Mouse (Mus musculus) heart, adult 2 months (tissue): ENCODE measurements at regions not wholly inside any gene's neighbourhood (a gene's known extent, or its start where the extent isn't known, plus 50 kb on each side); places are given as distances from the start of the nearest gene placed in this dataset.
A peak's percentile ranks its signal among the peaks of the same experiment; 100 is the strongest.

Experiments
- DNase-seq, 2 experiments: peaks; one replicate each; pipeline ENCODE4 v3.0.0; 2021
- H3K27ac ChIP-seq: fragments of 200-600 bp; 2 replicates; pipeline ENCODE4 v1.8.1; 2022
- H3K27me3 ChIP-seq: fragments of 200-500 bp; 2 replicates; pipeline ENCODE4 v1.6.1; 2012; ENCODE audit warnings: mild to moderate bottlenecking, low read length, inconsistent platforms, mixed read lengths; ENCODE audit not compliant: control insufficient read depth, insufficient read depth
- H3K36me3 ChIP-seq: fragments of 200-500 bp; 2 replicates; pipeline ENCODE4 v1.6.1; 2012; ENCODE audit warnings: low read length, inconsistent platforms; ENCODE audit not compliant: control insufficient read depth, insufficient read depth
- H3K4me1 ChIP-seq: fragments of 200-500 bp; 2 replicates; pipeline ENCODE4 v1.6.1; 2011; ENCODE audit warnings: low read length; ENCODE audit not compliant: control insufficient read depth, insufficient read depth
- H3K4me3 ChIP-seq: fragments of 200-600 bp; 2 replicates; pipeline ENCODE4 v1.8.1; 2022
- H3K79me2 ChIP-seq: fragments of 200-500 bp; replicated peaks from 2 replicates; pipeline ENCODE4 v1.6.1; 2012; ENCODE audit warnings: mild to moderate bottlenecking, inconsistent platforms, low read length, moderate library complexity, mixed read lengths; ENCODE audit not compliant: control insufficient read depth, insufficient read depth
- H3K9ac ChIP-seq: fragments of 200-500 bp; 2 replicates; pipeline ENCODE4 v1.6.1; 2012; ENCODE audit warnings: low read depth, mild to moderate bottlenecking, control low read depth, inconsistent platforms, low read length, mixed read lengths
- CTCF ChIP-seq: fragments of 200-600 bp; IDR thresholded peaks from 2 replicates; pipeline ENCODE4 v1.8.1; 2022; ENCODE audit warnings: antibody characterized with exemption, mild to moderate bottlenecking, moderate library complexity
- EP300 ChIP-seq: fragments of 200-500 bp; IDR thresholded peaks from 2 replicates; pipeline ENCODE4 v1.6.1; 2011; ENCODE audit warnings: low read depth, low read length, control low read depth; ENCODE audit not compliant: insufficient read depth
- POLR2A ChIP-seq: fragments of 200-500 bp; IDR thresholded peaks from 2 replicates; pipeline ENCODE4 v1.6.1; 2011; ENCODE audit warnings: mild to moderate bottlenecking, low read depth, low read length, control low read depth; ENCODE audit not compliant: insufficient read depth
- WGBS: fragments of 180-500 bp; shearing (Covaris S2); methylation state at CpG from one replicate; pipeline ENCODE4 v1.1.7; 2018; 5-methylcytosine and 5-hydroxymethylcytosine counted together
- intact Hi-C: fragments of 180-260 bp; cut with DNase I; formaldehyde crosslinking; loops from one replicate; pipeline ENCODE4 v1.15.1; 2025

DNA sequence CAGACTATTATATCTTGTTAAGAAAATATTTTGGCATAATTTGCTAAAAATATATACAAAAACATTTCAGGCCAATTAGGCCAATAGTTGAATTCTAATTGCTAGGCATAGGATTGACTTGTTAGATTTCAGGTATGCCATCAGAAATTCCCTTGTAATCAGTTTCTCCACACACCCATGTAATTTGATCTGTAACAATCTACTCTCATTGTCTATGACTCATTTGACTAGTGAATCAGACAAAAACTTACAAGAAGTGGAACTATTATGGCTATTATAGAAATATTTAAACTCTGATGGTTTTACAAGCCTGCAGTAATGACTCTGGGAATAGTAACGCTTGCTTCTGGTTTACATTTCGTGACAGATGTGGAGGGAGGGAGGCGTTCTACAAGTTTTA, 338.9 kb upstream of the Ptbp2 start:
- no peak overlapping the region for H3K27ac ChIP-seq
- no peaks in the 10 kb centered on the region for H3K4me1 ChIP-seq
- intact Hi-C loops: no loop called here
- H3K4me3 ChIP-seq: no peak overlapping the region
- H3K79me2 ChIP-seq: no peaks in the 10 kb centered on the region
- TF ChIP-seq EP300: no peak
- no peak for TF ChIP-seq POLR2A
- TF ChIP-seq CTCF: no peak
- H3K36me3 ChIP-seq: no peaks in the 10 kb centered on the region
- H3K27me3 ChIP-seq: no peaks in the 10 kb centered on the region
- no peak overlapping the region for H3K9ac ChIP-seq
- 83% methylated on average over 3 of the region's 3 CpGs for WGBS
- no peak for DNase-seq

DNA sequence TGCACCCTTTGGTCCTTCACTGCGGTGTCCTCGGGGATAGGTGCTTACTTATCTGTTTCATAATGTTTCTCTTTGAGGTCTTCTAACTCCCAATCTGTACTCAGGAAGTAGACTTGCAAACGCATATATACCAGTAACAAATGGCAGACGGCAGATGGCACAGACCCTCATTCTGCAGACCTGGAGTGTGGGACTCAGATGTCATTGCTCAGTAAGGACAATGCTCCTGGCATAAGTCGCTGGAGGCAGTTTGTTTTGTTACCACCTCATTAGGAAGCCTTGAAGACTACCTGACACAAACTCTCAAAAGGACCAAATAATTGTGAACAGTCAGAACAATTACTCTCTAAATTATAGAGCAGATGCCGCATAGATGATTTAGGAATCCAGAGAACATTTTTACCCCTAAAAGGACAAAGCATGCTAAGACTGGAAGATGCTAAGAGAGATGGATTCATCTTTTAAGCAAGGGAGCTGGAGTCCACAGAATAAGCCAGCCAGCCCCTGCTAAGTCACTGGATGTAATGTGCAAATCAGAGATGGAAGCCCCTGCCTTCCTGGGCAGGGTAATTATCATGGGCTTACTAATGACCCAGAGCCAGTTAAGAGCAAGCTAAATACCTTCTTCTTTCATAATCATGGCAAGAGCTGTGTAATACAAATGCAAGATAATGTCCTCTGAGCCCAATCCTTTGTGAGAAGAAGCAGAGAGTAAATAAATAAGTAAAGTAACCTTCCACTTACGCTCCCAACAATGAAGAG, 299.1 kb upstream of the Ptbp2 start:
- Histone ChIP-seq H3K27ac (no peak overlapping the region), H3K4me3 (no peak overlapping the region), H3K36me3 (no peaks in the 10 kb centered on the region), H3K4me1 (no peaks in the 10 kb centered on the region), H3K27me3 (no peaks in the 10 kb centered on the region), H3K79me2 (no peaks in the 10 kb centered on the region), H3K9ac (no peak overlapping the region)
- TF ChIP-seq EP300 (no peak), POLR2A (no peak), CTCF (no peak)
- WGBS: 76% methylated on average over 7 of the region's 7 CpGs
- no peak for DNase-seq
- intact Hi-C loops: no loop called here

- Histone ChIP-seq H3K36me3 (no peaks in the 10 kb centered on the region), H3K4me1 (no peaks in the 10 kb centered on the region), H3K27ac (no peak overlapping the region), H3K27me3 (no peaks in the 10 kb centered on the region), H3K9ac (no peak overlapping the region), H3K79me2 (no peaks in the 10 kb centered on the region), H3K4me3 (no peak overlapping the region)
- no peak for TF ChIP-seq POLR2A
- no peak for TF ChIP-seq CTCF
- no peak for TF ChIP-seq EP300
- 32% methylated on average over 1 of the region's 1 CpGs for WGBS
- intact Hi-C loops: no loop called here
- no peak for DNase-seq
These were observed 289.3 kb upstream of the Ptbp2 start for GRCm38 (mm10) chr3:120073528-120073927.

- Histone ChIP-seq H3K27me3 (no peaks in the 10 kb centered on the region), H3K9ac (no peak overlapping the region), H3K4me3 (no peak overlapping the region), H3K79me2 (no peaks in the 10 kb centered on the region), H3K4me1 (no peaks in the 10 kb centered on the region; the same call in 1 of the 2 replicates), H3K27ac (no peak overlapping the region; the same call in 1 of the 2 replicates), H3K36me3 (no peaks in the 10 kb centered on the region)
- TF ChIP-seq POLR2A (no peak), EP300 (no peak), CTCF (no peak)
- whole genome bisulfite sequencing: 69% methylated on average over 6 of the region's 6 CpGs
- DNase-seq: peak; percentile 18 to 49
- intact Hi-C loops: no loop called here
These were observed 281.4 kb upstream of the Ptbp2 start for GRCm38 (mm10) chr3:120065714-120066113.

GRCm38 (mm10) chr3:120064854-120065480, 280.7 kb upstream of the Ptbp2 start:
- 28% methylated on average over 5 of the region's 5 CpGs for whole genome bisulfite sequencing
- no peak overlapping the region for H3K9ac ChIP-seq
- no peaks in the 10 kb centered on the region for H3K27me3 ChIP-seq
- no peak for TF ChIP-seq POLR2A
- no peaks in the 10 kb centered on the region; the same call in 1 of the 2 replicates for H3K4me1 ChIP-seq
- no peak overlapping the region for H3K4me3 ChIP-seq
- intact Hi-C loops: no loop called here
- peak; percentile 48 to 64 for DNase-seq
- no peaks in the 10 kb centered on the region for H3K36me3 ChIP-seq
- no peaks in the 10 kb centered on the region for H3K79me2 ChIP-seq
- H3K27ac ChIP-seq: no peak overlapping the region; the same call in 1 of the 2 replicates

DNA sequence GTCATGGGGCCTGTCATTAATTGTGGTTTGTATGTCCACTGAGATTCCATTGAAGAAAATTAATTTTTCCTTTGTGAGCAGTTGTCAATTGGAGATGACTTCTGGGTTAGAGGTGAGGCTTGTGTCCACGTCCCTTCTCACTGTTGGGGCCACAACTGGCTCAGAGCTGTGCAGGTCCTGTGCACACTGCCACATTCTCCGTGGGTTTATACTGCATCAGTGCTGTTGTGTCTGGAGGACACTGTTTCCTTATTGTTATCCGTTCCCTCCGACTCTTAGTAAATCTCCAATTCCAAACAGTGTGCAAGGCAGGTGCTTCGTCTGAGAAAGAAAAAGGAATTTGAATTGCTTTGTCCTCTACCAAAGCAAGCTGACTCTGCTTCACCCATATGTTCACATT, 278.0 kb upstream of the Ptbp2 start:
- 82% methylated on average over 5 of the region's 5 CpGs for WGBS
- no peak overlapping the region for H3K4me3 ChIP-seq
- H3K9ac ChIP-seq: no peak overlapping the region
- H3K36me3 ChIP-seq: no peaks in the 10 kb centered on the region
- TF ChIP-seq CTCF (no peak), POLR2A (no peak), EP300 (no peak)
- no peak for DNase-seq
- no peaks in the 10 kb centered on the region for H3K79me2 ChIP-seq
- no peaks in the 10 kb centered on the region for H3K27me3 ChIP-seq
- no peak overlapping the region for H3K27ac ChIP-seq
- intact Hi-C loops: no loop called here
- H3K4me1 ChIP-seq: no peaks in the 10 kb centered on the region; the same call in 1 of the 2 replicates
